Mouse (Mus musculus): ENCODE results near the gene Tead2. TPM values are rescaled to one million over a fixed set of nuclear protein-coding genes. Genes with fewer than 3 reads are reported as not detected.
"Not testable (repeated sequence)": the region's sequence is repeated elsewhere in the genome, so short reads cannot be mapped to it uniquely, and the experiment has no call there.

Gene Tead2
- polyA plus RNA-seq, 1 experiment from 2014 or later = 234 TPM

DNA sequence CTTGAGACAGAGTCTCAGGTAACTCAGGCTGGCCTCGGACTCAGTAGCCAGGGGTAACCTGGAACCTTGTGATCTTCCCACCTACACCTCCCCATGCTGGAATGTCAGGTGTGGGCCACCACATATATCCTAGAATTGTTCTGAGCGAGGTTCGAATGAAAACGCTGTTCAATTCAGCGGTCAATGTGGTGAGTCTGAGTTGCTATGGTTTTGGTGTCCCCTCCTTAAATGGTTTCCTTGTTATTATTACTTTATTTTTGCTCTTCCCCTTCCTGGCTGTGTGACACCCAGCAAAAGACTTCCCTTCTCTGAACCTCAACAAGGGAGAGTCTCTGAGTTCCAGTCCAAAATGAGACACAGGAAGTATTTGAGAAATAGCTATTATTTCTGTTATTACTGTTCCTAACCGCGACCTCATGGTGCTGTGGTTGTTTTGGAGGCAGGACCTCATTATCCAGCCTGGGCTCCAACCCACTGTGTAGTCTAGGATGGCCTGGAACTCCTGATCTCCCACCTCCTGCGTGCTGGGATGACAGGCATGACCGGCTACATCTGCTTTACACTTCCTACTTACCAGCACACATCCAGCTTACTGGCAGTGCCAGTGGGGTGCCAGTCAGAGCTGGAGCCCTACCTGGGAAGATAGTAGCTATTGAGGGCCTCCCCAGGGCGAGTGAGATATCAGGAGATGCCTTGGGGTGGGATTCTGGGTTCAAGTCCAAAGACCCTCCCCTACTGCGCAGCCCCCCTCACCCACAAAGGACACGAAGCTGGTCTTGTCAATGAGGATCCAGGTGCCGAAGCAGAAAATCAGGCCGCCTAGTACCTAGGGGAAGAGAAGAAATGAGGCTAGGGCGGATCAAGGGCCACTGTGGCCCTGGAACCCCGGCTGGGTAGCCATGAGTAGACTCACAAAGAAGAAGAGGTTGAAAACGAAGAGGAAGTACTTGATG is 22.5 kb downstream of the Tead2 start:
- Histone ChIP-seq H3K4me3 (ENCODE audit: low read length) (no peak overlapping the region), H3K9ac (ENCODE audit: low read depth, low read length) (no peak overlapping the region), H3K27me3 (ENCODE audit: control insufficient read depth, insufficient read depth, low read length) (peaks cover 2% of the 10 kb centered on the region; the same call in 1 of the 2 replicates), H3K9me3 (ENCODE audit: control insufficient read depth, low read length) (no peaks in the 10 kb centered on the region), H3K27ac (ENCODE audit: low read depth, low read length) (no peak overlapping the region), H3K4me2 (replicated peaks; ENCODE audit: low read depth, low read length) (no peak overlapping the region), H3K36me3 (ENCODE audit: control insufficient read depth, insufficient read depth, low read length) (peaks cover 5% of the 10 kb centered on the region), H3K4me1 (ENCODE audit: control insufficient read depth, insufficient read depth, low read length) (peaks cover 11% of the 10 kb centered on the region)
- ATAC-seq (ENCODE audit: low FRiP score, low TSS enrichment) = no peak
- WGBS = 76% methylated on average over 17 of the region's 17 CpGs

DNA sequence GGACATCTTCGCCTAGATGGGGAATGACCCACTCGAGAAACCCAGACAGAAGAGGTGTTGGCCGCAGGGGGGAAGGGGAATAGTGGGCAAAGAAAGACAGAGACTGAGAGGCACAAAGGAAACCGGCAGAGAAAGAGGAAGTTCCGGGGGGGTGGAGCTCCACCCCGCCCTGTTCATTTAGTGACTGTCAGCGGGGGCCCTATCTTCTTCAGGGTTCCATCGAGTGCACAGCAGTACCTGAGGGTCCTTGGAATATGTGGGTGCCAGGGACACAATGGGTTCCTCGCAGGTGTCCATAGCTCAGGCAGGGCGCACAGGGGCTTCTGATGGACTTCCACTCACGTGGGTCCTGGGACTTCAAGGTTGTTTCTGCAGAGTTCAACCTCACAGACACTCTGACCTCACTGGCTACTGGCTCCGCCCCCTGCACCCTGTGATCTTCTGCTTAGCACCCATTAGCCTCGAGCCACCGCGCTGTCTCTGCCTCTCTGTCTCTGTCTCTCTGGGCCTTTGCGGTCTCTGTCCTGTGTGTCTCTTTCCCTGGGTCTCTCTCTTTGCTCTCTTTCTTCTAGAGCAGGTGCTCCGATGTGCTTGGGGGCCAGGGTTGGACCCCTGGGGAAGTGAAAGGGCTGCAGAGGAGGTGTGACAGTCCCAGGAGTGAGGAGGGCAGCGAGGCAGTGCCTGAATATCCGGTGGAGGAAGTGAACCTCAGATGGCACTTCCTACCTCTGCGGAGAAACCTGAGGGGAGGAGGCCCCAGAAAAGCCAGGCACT is 23.4 kb downstream of the Tead2 start, which contains the start of gene Cd37:
Gene Cd37, minus strand, starts transcription at position 393 of the 774 bp plus-strand sequence.
- Histone ChIP-seq H3K27me3 (ENCODE audit: control insufficient read depth, insufficient read depth, low read length) (peaks cover 2% of the 10 kb centered on the region; the same call in 1 of the 2 replicates), H3K4me3 (ENCODE audit: low read length) (no peak within 1 kb of the TSS)
- 38% methylated on average over 20 of the region's 20 CpGs for WGBS

DNA sequence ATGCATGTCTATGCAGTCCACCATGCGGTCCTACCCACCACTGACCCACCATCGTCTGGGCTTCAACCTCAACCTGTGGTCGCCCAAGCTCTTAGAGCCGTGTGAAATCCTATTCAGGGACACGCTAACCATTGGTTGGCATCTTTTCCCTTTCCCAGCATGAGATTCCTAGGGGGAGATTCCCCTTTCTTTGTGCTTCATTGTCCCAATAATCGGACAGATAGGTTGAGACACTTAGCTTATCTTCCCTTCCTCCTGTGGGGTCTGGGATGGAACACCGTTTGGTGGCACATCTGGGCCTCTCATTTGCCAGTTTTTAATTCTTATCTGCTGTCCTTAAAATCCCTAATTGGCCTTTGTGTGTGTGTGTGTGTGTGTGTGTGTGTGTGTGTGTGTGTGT is 24.6 kb downstream of the Tead2 start:
- Histone ChIP-seq H3K27me3 (ENCODE audit: control insufficient read depth, insufficient read depth, low read length) (peaks cover 2% of the 10 kb centered on the region; the same call in 1 of the 2 replicates), H3K9ac (ENCODE audit: low read depth, low read length) (no peak overlapping the region), H3K36me3 (ENCODE audit: control insufficient read depth, insufficient read depth, low read length) (no peaks in the 10 kb centered on the region), H3K4me3 (ENCODE audit: low read length) (no peak overlapping the region), H3K27ac (ENCODE audit: low read depth, low read length) (no peak overlapping the region), H3K4me2 (replicated peaks; ENCODE audit: low read depth, low read length) (no peak overlapping the region), H3K4me1 (ENCODE audit: control insufficient read depth, insufficient read depth, low read length) (no peaks in the 10 kb centered on the region), H3K9me3 (ENCODE audit: control insufficient read depth, low read length) (no peaks in the 10 kb centered on the region)
- 86% methylated on average over 7 of the region's 7 CpGs for WGBS
- no peak for ATAC-seq (ENCODE audit: low FRiP score, low TSS enrichment)

More for the DNA sequence above, 23.4 kb downstream of the Tead2 start, which contains the start of gene Cd37:
- Histone ChIP-seq H3K9ac (ENCODE audit: low read depth, low read length) (no peak within 1 kb of the TSS), H3K4me2 (replicated peaks; ENCODE audit: low read depth, low read length) (no peak within 1 kb of the TSS), H3K36me3 (ENCODE audit: control insufficient read depth, insufficient read depth, low read length) (no peaks in the 10 kb centered on the region; the same call in 1 of the 2 replicates), H3K4me1 (ENCODE audit: control insufficient read depth, insufficient read depth, low read length) (peaks cover 7% of the 10 kb centered on the region), H3K9me3 (ENCODE audit: control insufficient read depth, low read length) (no peaks in the 10 kb centered on the region), H3K27ac (ENCODE audit: low read depth, low read length) (no peak within 1 kb of the TSS)
- ATAC-seq (ENCODE audit: low FRiP score, low TSS enrichment) = no peak

DNA sequence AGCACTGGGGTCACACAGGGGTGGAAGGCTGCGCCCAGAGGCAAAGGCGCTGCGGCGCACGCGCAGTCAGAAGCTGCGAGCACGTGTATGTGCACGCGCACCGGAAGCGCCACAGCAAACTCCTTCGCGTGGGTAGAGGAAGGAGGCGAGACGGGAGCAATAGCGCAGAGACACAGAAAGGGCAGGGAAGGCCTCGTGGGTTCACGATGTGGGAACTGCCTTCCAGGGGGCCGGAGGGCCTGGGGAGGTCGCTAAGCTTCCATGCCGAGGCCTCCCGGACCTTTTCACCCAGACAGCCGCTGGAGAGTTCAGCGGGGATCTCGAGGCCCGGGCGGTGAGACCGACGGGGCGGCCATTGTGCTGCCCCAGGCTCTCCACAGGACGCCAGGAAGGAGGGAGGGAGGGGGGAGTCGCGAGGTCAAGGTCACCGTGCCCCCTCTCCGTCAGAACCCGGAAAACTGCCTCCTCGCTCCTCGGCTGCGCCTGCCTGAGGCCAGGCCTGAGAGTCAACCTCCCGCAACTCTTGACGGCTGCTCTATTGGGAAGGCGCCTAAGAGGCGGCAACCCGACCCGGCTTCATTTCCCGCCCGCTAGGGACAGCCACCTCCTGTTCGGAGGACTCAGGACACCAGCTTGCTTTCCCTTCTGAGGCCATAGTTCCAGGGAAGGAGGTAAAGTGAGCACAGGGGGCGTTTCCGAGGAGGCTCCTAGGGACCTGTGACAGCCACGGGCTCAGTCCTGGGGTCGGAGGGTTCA is 25.3 kb downstream of the Tead2 start, which contains the start of gene Slc6a16:
Gene Slc6a16, plus strand, starts transcription at position 453 of the 756 bp plus-strand sequence.
- 11% methylated on average over 51 of the region's 53 CpGs for WGBS
- Histone ChIP-seq H3K9ac (ENCODE audit: low read depth, low read length) (peak within 1 kb of the TSS; percentile 42; the same call in 1 of the 2 replicates), H3K4me3 (ENCODE audit: low read length) (peak within 1 kb of the TSS; percentile 9; the same call in 1 of the 2 replicates), H3K4me2 (replicated peaks; ENCODE audit: low read depth, low read length) (peak within 1 kb of the TSS; percentile 38), H3K27me3 (ENCODE audit: control insufficient read depth, insufficient read depth, low read length) (peaks cover 2% of the 10 kb centered on the region; the same call in 1 of the 2 replicates), H3K4me1 (ENCODE audit: control insufficient read depth, insufficient read depth, low read length) (no peaks in the 10 kb centered on the region), H3K36me3 (ENCODE audit: control insufficient read depth, insufficient read depth, low read length) (no peaks in the 10 kb centered on the region), H3K27ac (ENCODE audit: low read depth, low read length) (no peak within 1 kb of the TSS), H3K9me3 (ENCODE audit: control insufficient read depth, low read length) (no peaks in the 10 kb centered on the region)
- ATAC-seq (ENCODE audit: low FRiP score, low TSS enrichment) = peak; percentile 51

DNA sequence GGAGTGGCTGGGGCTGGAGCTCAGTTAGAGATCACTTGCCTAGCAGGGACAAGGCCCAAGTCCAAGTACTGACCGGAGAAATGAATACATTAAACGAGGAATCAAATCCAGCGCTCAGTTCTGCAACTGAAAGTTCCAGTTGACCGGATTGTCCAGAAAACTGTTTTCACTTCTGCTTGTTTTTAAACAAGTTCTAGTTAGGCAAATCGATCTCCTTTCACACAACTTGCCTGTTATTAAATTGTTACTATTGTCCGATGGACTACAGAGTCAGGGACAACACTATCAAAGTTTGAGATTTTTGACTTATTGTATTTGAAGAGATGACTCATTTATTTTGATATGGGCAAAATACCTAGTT is 25.8 kb downstream of the Tead2 start:
- peaks cover 2% of the 10 kb centered on the region; the same call in 1 of the 2 replicates for H3K27me3 ChIP-seq (ENCODE audit: control insufficient read depth, insufficient read depth, low read length)
- peak overlapping the region; percentile 38 for H3K4me2 ChIP-seq (replicated peaks; ENCODE audit: low read depth, low read length)
- H3K4me3 ChIP-seq (ENCODE audit: low read length) = peak overlapping the region; percentile 9; the same call in 1 of the 2 replicates
- no peaks in the 10 kb centered on the region for H3K36me3 ChIP-seq (ENCODE audit: control insufficient read depth, insufficient read depth, low read length)
- peak overlapping the region; percentile 42; the same call in 1 of the 2 replicates for H3K9ac ChIP-seq (ENCODE audit: low read depth, low read length)
- no peak overlapping the region for H3K27ac ChIP-seq (ENCODE audit: low read depth, low read length)
- WGBS = 78% methylated on average over 6 of the region's 6 CpGs
- H3K9me3 ChIP-seq (ENCODE audit: control insufficient read depth, low read length) = no peaks in the 10 kb centered on the region
- no peak for ATAC-seq (ENCODE audit: low FRiP score, low TSS enrichment)
- no peaks in the 10 kb centered on the region for H3K4me1 ChIP-seq (ENCODE audit: control insufficient read depth, insufficient read depth, low read length)

DNA sequence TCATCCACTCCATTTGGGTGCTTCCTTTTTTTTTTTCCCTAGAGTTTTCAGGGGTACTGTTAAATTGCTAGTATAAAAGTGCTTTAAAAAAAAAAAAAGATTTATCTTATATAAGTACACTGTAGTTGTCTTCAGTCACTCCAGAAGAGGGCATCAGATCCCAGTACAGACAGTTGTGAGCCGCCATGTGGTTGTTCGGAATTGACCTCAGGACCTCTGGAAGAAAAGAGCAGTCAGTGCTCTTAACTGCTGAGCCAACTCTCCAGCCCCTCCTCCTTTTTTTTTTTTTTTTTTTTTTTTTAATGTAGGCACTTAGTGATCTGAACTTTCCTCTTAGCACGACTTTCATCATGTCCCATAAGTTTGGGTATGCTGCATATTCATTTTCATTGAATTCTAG is 32.1 kb downstream of the Tead2 start:
- 38% methylated on average over 3 of the region's 3 CpGs for WGBS
- Histone ChIP-seq H3K4me2 (replicated peaks; ENCODE audit: low read depth, low read length) (no peak overlapping the region), H3K4me1 (ENCODE audit: control insufficient read depth, insufficient read depth, low read length) (no peaks in the 10 kb centered on the region), H3K27me3 (ENCODE audit: control insufficient read depth, insufficient read depth, low read length) (no peaks in the 10 kb centered on the region), H3K27ac (ENCODE audit: low read depth, low read length) (no peak overlapping the region), H3K36me3 (ENCODE audit: control insufficient read depth, insufficient read depth, low read length) (no peaks in the 10 kb centered on the region), H3K4me3 (ENCODE audit: low read length) (no peak overlapping the region), H3K9me3 (ENCODE audit: control insufficient read depth, low read length) (no peaks in the 10 kb centered on the region), H3K9ac (ENCODE audit: low read depth, low read length) (no peak overlapping the region)
- ATAC-seq (ENCODE audit: low FRiP score, low TSS enrichment) = no peak

DNA sequence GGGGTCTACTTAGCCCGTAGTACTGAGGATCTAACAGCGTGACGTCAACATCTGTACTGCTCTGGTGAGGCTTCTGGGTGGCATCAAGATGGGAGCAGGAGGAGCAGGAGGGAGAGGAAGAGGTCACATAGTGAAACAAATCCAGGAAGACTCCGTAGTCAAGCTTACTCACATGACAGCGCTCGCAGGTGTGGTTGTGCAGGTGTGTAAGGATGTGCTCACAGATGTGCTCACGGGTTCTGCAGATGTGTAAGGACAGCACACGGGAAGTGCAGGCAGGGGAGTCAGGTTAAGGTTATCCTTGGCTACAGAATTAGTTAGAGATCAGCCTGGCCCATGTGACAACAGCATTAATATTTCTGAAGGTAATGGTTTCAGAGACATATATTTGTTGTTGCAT is 38.3 kb downstream of the Tead2 start:
- H3K9me3 ChIP-seq (ENCODE audit: control insufficient read depth, low read length) = no peaks in the 10 kb centered on the region
- WGBS = 89% methylated on average over 8 of the region's 8 CpGs
- no peaks in the 10 kb centered on the region for H3K27me3 ChIP-seq (ENCODE audit: control insufficient read depth, insufficient read depth, low read length)
- H3K4me2 ChIP-seq (replicated peaks; ENCODE audit: low read depth, low read length) = no peak overlapping the region
- H3K4me3 ChIP-seq (ENCODE audit: low read length) = no peak overlapping the region
- H3K36me3 ChIP-seq (ENCODE audit: control insufficient read depth, insufficient read depth, low read length) = no peaks in the 10 kb centered on the region
- H3K27ac ChIP-seq (ENCODE audit: low read depth, low read length) = no peak overlapping the region
- no peak for ATAC-seq (ENCODE audit: low FRiP score, low TSS enrichment)
- H3K9ac ChIP-seq (ENCODE audit: low read depth, low read length) = no peak overlapping the region
- H3K4me1 ChIP-seq (ENCODE audit: control insufficient read depth, insufficient read depth, low read length) = no peaks in the 10 kb centered on the region

DNA sequence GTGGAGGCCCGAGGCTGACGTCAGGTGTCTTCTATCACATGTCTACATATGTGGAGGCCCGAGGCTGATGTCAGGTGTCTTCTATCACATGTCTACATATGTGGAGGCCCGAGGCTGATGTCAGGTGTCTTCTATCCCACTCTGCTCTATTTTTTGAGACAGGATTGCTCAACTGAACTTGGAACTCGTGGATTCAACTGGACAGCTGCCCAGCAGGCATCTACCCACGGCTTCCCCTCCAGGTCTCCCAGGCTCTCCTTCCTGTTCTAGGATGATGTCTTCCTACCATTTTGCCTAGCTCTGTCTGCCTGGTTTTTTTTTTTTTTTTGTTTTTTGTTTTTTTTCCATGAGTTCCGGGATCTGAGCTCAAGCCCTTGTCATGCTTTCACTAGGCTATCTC is 40.3 kb downstream of the Tead2 start:
- H3K4me2 ChIP-seq (replicated peaks; ENCODE audit: low read depth, low read length); H3K36me3 ChIP-seq (ENCODE audit: control insufficient read depth, insufficient read depth, low read length); H3K4me1 ChIP-seq (ENCODE audit: control insufficient read depth, insufficient read depth, low read length); ATAC-seq (ENCODE audit: low FRiP score, low TSS enrichment); H3K9me3 ChIP-seq (ENCODE audit: control insufficient read depth, low read length); H3K9ac ChIP-seq (ENCODE audit: low read depth, low read length); H3K27me3 ChIP-seq (ENCODE audit: control insufficient read depth, insufficient read depth, low read length); H3K27ac ChIP-seq (ENCODE audit: low read depth, low read length); H3K4me3 ChIP-seq (ENCODE audit: low read length): not testable (repeated sequence)
- 55% methylated on average over 5 of the region's 7 CpGs for WGBS
